Mouse (Mus musculus) liver, adult 2 months (tissue): ENCODE results near the gene Olfr322. TPM values are rescaled to one million over a fixed set of nuclear protein-coding genes. Genes with fewer than 3 reads are reported as not detected.
"Not testable (repeated sequence)": the region's sequence is repeated elsewhere in the genome, so short reads cannot be mapped to it uniquely, and the experiment has no call there.

Experiments used
- DNase-seq: peaks from one replicate; pipeline ENCODE4 v3.0.0-alpha.2; 2011; ENCODE audit warnings: low read depth, low spot score; ENCODE audit errors: extremely low read depth
- H3K27ac ChIP-seq: fragments of 200-500 bp; replicated peaks from 2 replicates; pipeline ENCODE4 v1.5.1; 2012; ENCODE audit warnings: low read depth, mild to moderate bottlenecking, control low read depth, inconsistent platforms, low read length; ENCODE audit not compliant: insufficient read depth
- H3K27me3 ChIP-seq: fragments of 200-500 bp; 2 replicates; pipeline ENCODE4 v1.6.1; 2012; ENCODE audit warnings: mild to moderate bottlenecking, moderate library complexity, low read length, inconsistent platforms; ENCODE audit not compliant: control insufficient read depth, insufficient read depth
- H3K36me3 ChIP-seq: fragments of 200-500 bp; 2 replicates; pipeline ENCODE4 v1.6.1; 2012; ENCODE audit warnings: low read length, inconsistent platforms; ENCODE audit not compliant: control insufficient read depth, insufficient read depth
- H3K4me1 ChIP-seq: fragments of 200-500 bp; 2 replicates; pipeline ENCODE4 v1.6.1; 2011; ENCODE audit warnings: low read length; ENCODE audit not compliant: control insufficient read depth, insufficient read depth
- H3K4me3 ChIP-seq: fragments of 200-500 bp; 2 replicates; pipeline ENCODE4 v1.5.1; 2011; ENCODE audit warnings: low read depth, mild to moderate bottlenecking, control low read depth, low read length, moderate library complexity; ENCODE audit not compliant: insufficient read depth
- H3K79me2 ChIP-seq: fragments of 200-500 bp; 2 replicates; pipeline ENCODE4 v1.6.1; 2012; ENCODE audit warnings: inconsistent platforms, mild to moderate bottlenecking, low read length, moderate library complexity; ENCODE audit not compliant: control insufficient read depth, insufficient read depth
- H3K9ac ChIP-seq: fragments of 200-500 bp; 2 replicates; pipeline ENCODE4 v1.6.1; 2012; ENCODE audit warnings: low read depth, mild to moderate bottlenecking, control low read depth, inconsistent platforms, low read length
- CTCF ChIP-seq: fragments of 200-500 bp; IDR thresholded peaks from 2 replicates; pipeline ENCODE4 v1.5.1; 2011; ENCODE audit warnings: low read depth, low read length, control low read depth
- POLR2A ChIP-seq: fragments of 200-500 bp; IDR thresholded peaks from 2 replicates; pipeline ENCODE4 v1.6.1; 2011; ENCODE audit warnings: low read length, control low read depth; ENCODE audit not compliant: insufficient read depth; ENCODE audit errors: extremely low read depth
- WGBS: fragments of 180-500 bp; shearing (Covaris S2); methylation state at CpG from one replicate; pipeline ENCODE4 v1.1.7; 2018; 5-methylcytosine and 5-hydroxymethylcytosine counted together
- polyA plus RNA-seq: library from polyadenylated mRNA; depleted of rRNA; stranded (reverse); fragments of >200 nt; gene quantifications from 2 replicates; pipeline ENCODE4 v1.2.3, GENCODE M21; 2012; rRNA removed
- total RNA-seq: library from RNA; depleted of rRNA; stranded (reverse); fragments of >200 nt; gene quantifications from 2 replicates; pipeline ENCODE4 v1.2.3, GENCODE M21; 2014; rRNA removed

Gene Olfr322
- total and polyA plus RNA-seq, 2 experiments = not detected

DNA sequence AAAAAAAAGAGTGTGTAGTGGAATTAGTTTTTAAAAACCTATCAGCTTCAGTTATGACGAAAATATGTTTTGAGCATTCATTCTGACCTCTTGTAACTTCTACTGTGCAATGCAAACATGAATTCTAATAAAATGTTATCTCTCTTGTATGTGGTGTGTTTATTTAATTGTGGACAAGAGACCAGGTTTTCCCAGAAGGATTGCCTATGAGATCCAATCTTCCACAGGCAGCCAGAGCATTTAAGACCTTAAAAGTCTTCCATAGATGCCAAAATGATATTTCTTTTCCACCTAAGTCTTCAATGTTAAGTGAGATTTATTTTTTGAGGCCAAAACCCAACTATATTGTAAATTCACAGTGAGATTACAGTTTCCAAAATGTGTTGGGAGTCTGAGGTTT lies 22.2 kb downstream of the Olfr322 start, which contains the start of gene Olfr320:
Gene Olfr320, plus strand, starts transcription at position 301 of the 400 bp plus-strand sequence.
- H3K27ac ChIP-seq = no peak within 1 kb of the TSS
- TF ChIP-seq CTCF = no peak
- no peak for TF ChIP-seq POLR2A
- no peaks in the 10 kb centered on the region for H3K79me2 ChIP-seq
- no peak within 1 kb of the TSS for H3K4me3 ChIP-seq
- no peaks in the 10 kb centered on the region for H3K4me1 ChIP-seq
- 83% methylated on average over 1 of the region's 1 CpGs for WGBS
- no peak within 1 kb of the TSS for H3K9ac ChIP-seq
- H3K36me3 ChIP-seq = no peaks in the 10 kb centered on the region
- H3K27me3 ChIP-seq = no peaks in the 10 kb centered on the region
- DNase-seq = no peak

DNA sequence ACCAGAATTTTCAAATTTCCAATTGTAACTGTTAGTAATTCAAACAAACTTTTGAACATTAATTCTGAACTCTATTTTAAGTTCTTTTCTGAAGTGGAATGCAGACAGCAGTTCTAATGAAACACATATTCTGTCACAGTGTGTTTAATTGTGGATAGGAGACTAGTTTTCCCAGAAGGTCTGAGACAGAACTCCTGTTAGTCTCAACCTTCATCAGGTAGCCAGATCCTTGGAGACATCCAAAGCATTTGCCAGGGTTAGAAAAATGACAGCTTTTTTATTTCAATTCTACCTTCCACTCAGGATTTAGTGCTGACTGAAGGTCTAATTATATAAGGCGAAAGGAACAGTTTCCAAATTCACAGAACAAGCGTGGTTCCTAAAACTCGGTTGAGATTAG lies 40.3 kb downstream of the Olfr322 start, which contains the start of gene Olfr319:
Gene Olfr319, plus strand, starts transcription at position 301 of the 400 bp plus-strand sequence.
- 75% methylated on average over 3 of the region's 3 CpGs for WGBS
- no peak for TF ChIP-seq CTCF
- no peak for TF ChIP-seq POLR2A
- H3K4me3 ChIP-seq = no peak within 1 kb of the TSS

DNA sequence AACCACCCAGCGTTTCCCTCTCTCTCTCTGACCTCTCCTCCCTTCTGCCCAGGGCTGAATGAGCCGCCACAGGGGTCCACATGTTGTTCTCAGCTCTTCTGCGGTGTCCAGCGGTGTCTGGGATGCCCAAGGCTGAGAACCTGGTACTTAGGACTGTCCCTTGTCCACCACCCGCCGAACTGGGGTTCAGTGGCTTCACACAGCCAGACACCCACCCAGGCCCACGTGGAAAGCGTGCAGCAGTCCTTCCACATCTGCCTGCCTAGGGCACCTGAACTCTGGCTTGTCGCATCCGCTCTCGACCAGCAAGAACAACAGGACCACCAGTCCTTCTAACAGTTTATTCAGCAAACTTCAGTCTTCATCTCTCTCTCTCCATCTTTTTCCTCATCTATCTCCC lies 50.5 kb downstream of the Olfr322 start:
- Histone ChIP-seq H3K4me1 (no peaks in the 10 kb centered on the region), H3K27me3 (no peaks in the 10 kb centered on the region), H3K27ac (no peak overlapping the region), H3K79me2 (no peaks in the 10 kb centered on the region), H3K9ac (no peak overlapping the region), H3K4me3 (no peak overlapping the region), H3K36me3 (no peaks in the 10 kb centered on the region)
- whole genome bisulfite sequencing = 79% methylated on average over 11 of the region's 11 CpGs
- TF ChIP-seq POLR2A (no peak), CTCF (no peak)
- no peak for DNase-seq

More for the DNA sequence above, 40.3 kb downstream of the Olfr322 start, which contains the start of gene Olfr319:
- Histone ChIP-seq H3K79me2 (no peaks in the 10 kb centered on the region), H3K9ac (no peak within 1 kb of the TSS), H3K27ac (no peak within 1 kb of the TSS), H3K27me3 (peaks cover 2% of the 10 kb centered on the region; the same call in 1 of the 2 replicates), H3K4me1 (no peaks in the 10 kb centered on the region), H3K36me3 (no peaks in the 10 kb centered on the region)
- no peak for DNase-seq

DNA sequence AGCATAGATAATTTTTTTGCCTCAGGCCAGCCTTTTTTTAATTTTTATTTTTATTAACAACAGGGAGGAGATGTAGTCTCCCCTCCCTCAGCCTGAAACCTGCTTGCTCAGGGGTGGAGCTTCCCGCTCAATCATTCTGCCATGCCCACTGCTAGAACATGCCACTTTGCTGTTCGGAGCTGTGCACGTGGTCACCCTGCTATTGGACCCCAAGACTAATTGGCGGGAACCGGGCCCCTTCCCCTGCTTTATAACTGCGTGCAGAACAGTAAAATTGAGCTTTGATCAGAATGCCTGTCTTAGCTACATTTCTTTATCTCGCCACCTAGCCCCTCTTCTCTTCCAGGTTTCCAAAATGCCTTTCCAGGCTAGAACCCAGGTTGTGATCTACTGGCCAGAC lies 59.1 kb downstream of the Olfr322 start:
- not testable (repeated sequence) for H3K27me3 ChIP-seq, H3K79me2 ChIP-seq, H3K36me3 ChIP-seq, DNase-seq, H3K9ac ChIP-seq, H3K4me1 ChIP-seq, H3K27ac ChIP-seq, H3K4me3 ChIP-seq
- WGBS = 94% methylated on average over 7 of the region's 7 CpGs

Other genes with a start within 250 kb of the Olfr322 start
- gene 1810065E05Rik, start 237.7 kb upstream of the Olfr322 start, total RNA-seq = not detected in 2 replicates
- gene 1810065E05Rik, start 237.7 kb upstream of the Olfr322 start, polyA plus RNA-seq = 0.22 TPM in 1 of 2 replicates, not detected in the other
- gene Gm12253, start 226.2 kb upstream of the Olfr322 start, total RNA-seq = not detected in 2 replicates
- not detected in 2 replicates for gene Gm12253, start 226.2 kb upstream of the Olfr322 start, polyA plus RNA-seq
- not detected in 2 replicates for gene Lypd9, start 205.9 kb upstream of the Olfr322 start, total RNA-seq
- not detected in 2 replicates for gene Lypd9, start 205.9 kb upstream of the Olfr322 start, polyA plus RNA-seq
- gene Olfr30, start 196.5 kb upstream of the Olfr322 start, total RNA-seq = not detected in 2 replicates
- gene Olfr30, start 196.5 kb upstream of the Olfr322 start, polyA plus RNA-seq = not detected in 2 replicates
- gene Olfr332, start 166.2 kb upstream of the Olfr322 start, total RNA-seq = not detected in 2 replicates
- not detected in 2 replicates for gene Olfr332, start 166.2 kb upstream of the Olfr322 start, polyA plus RNA-seq
- not detected in 2 replicates for gene Olfr331, start 156.2 kb upstream of the Olfr322 start, total RNA-seq
- not detected in 2 replicates for gene Olfr331, start 156.2 kb upstream of the Olfr322 start, polyA plus RNA-seq
- not detected in 2 replicates for gene Olfr330, start 123.9 kb upstream of the Olfr322 start, total RNA-seq
- not detected in 2 replicates for gene Olfr330, start 123.9 kb upstream of the Olfr322 start, polyA plus RNA-seq
- gene Olfr329-ps, start 112.4 kb upstream of the Olfr322 start, total RNA-seq = not detected in 2 replicates
- gene Olfr329-ps, start 112.4 kb upstream of the Olfr322 start, polyA plus RNA-seq = not detected in 2 replicates
- gene Olfr328, start 103.1 kb upstream of the Olfr322 start, total RNA-seq = 0.07 TPM in 1 of 2 replicates, not detected in the other
- not detected in 2 replicates for gene Olfr328, start 103.1 kb upstream of the Olfr322 start, polyA plus RNA-seq
- not detected in 2 replicates for gene Olfr224, start 88.2 kb upstream of the Olfr322 start, total RNA-seq
- gene Olfr224, start 88.2 kb upstream of the Olfr322 start, polyA plus RNA-seq = not detected in 2 replicates
- not detected in 2 replicates for gene Olfr325, start 81.1 kb upstream of the Olfr322 start, total RNA-seq
- not detected in 2 replicates for gene Olfr325, start 81.1 kb upstream of the Olfr322 start, polyA plus RNA-seq
- not detected in 2 replicates for gene Olfr324, start 63.7 kb upstream of the Olfr322 start, total RNA-seq
- gene Olfr324, start 63.7 kb upstream of the Olfr322 start, polyA plus RNA-seq = not detected in 2 replicates
- 0.27 TPM in 1 of 2 replicates, not detected in the other for gene 2210407C18Rik, start 42.7 kb upstream of the Olfr322 start, total RNA-seq
- gene 2210407C18Rik, start 42.7 kb upstream of the Olfr322 start, polyA plus RNA-seq = not detected in 2 replicates
- gene Olfr323, start 28.3 kb upstream of the Olfr322 start, total RNA-seq = not detected in 2 replicates
- not detected in 2 replicates for gene Olfr323, start 28.3 kb upstream of the Olfr322 start, polyA plus RNA-seq
- gene Trim58, start 18.3 kb upstream of the Olfr322 start, total RNA-seq = not detected in 2 replicates
- not detected in 2 replicates for gene Trim58, start 18.3 kb upstream of the Olfr322 start, polyA plus RNA-seq
- gene Olfr320, start 22.3 kb downstream of the Olfr322 start, total RNA-seq = not detected in 2 replicates
- not detected in 2 replicates for gene Olfr320, start 22.3 kb downstream of the Olfr322 start, polyA plus RNA-seq
- not detected in 2 replicates for gene Olfr319, start 40.4 kb downstream of the Olfr322 start, total RNA-seq
- gene Olfr319, start 40.4 kb downstream of the Olfr322 start, polyA plus RNA-seq = not detected in 2 replicates
- not detected in 2 replicates for gene Olfr318, start 65.2 kb downstream of the Olfr322 start, total RNA-seq
- gene Olfr318, start 65.2 kb downstream of the Olfr322 start, polyA plus RNA-seq = not detected in 2 replicates
- not detected in 2 replicates for gene Olfr317, start 80.4 kb downstream of the Olfr322 start, total RNA-seq
- not detected in 2 replicates for gene Olfr317, start 80.4 kb downstream of the Olfr322 start, polyA plus RNA-seq
- not detected in 2 replicates for gene Olfr316, start 94.0 kb downstream of the Olfr322 start, total RNA-seq
- gene Olfr316, start 94.0 kb downstream of the Olfr322 start, polyA plus RNA-seq = not detected in 2 replicates
- gene Olfr315, start 114.4 kb downstream of the Olfr322 start, total RNA-seq = not detected in 2 replicates
- not detected in 2 replicates for gene Olfr315, start 114.4 kb downstream of the Olfr322 start, polyA plus RNA-seq
- gene Olfr314, start 124.2 kb downstream of the Olfr322 start, total RNA-seq = not detected in 2 replicates
- gene Olfr314, start 124.2 kb downstream of the Olfr322 start, polyA plus RNA-seq = not detected in 2 replicates
- gene Fam183b, start 143.2 kb downstream of the Olfr322 start, total RNA-seq = not detected in 2 replicates
- not detected in 2 replicates for gene Fam183b, start 143.2 kb downstream of the Olfr322 start, polyA plus RNA-seq
- gene Olfr313, start 156.2 kb downstream of the Olfr322 start, total RNA-seq = not detected in 2 replicates
- gene Olfr313, start 156.2 kb downstream of the Olfr322 start, polyA plus RNA-seq = not detected in 2 replicates
- not detected in 2 replicates for gene Olfr312, start 170.5 kb downstream of the Olfr322 start, total RNA-seq
- not detected in 2 replicates for gene Olfr312, start 170.5 kb downstream of the Olfr322 start, polyA plus RNA-seq
- gene Olfr311, start 180.5 kb downstream of the Olfr322 start, total RNA-seq = not detected in 2 replicates
- gene Olfr311, start 180.5 kb downstream of the Olfr322 start, polyA plus RNA-seq = not detected in 2 replicates
- 2.5 and 3.5 TPM in 2 replicates for gene Gm12258, start 188.4 kb downstream of the Olfr322 start, total RNA-seq
- 0.92 and 1.2 TPM in 2 replicates for gene Gm12258, start 188.4 kb downstream of the Olfr322 start, polyA plus RNA-seq
- gene 2810021J22Rik, start 208.4 kb downstream of the Olfr322 start, total RNA-seq = 1.3 TPM in 2 replicates
- gene 2810021J22Rik, start 208.4 kb downstream of the Olfr322 start, polyA plus RNA-seq = 1.8 and 2.6 TPM in 2 replicates
- 4.5 and 4.9 TPM in 2 replicates for gene Zfp39, start 245.4 kb downstream of the Olfr322 start, total RNA-seq
- 0.56 and 0.66 TPM in 2 replicates for gene Zfp39, start 245.4 kb downstream of the Olfr322 start, polyA plus RNA-seq